ENCODE assay signal across 8 mouse cellular contexts in the genomic region with DNA sequence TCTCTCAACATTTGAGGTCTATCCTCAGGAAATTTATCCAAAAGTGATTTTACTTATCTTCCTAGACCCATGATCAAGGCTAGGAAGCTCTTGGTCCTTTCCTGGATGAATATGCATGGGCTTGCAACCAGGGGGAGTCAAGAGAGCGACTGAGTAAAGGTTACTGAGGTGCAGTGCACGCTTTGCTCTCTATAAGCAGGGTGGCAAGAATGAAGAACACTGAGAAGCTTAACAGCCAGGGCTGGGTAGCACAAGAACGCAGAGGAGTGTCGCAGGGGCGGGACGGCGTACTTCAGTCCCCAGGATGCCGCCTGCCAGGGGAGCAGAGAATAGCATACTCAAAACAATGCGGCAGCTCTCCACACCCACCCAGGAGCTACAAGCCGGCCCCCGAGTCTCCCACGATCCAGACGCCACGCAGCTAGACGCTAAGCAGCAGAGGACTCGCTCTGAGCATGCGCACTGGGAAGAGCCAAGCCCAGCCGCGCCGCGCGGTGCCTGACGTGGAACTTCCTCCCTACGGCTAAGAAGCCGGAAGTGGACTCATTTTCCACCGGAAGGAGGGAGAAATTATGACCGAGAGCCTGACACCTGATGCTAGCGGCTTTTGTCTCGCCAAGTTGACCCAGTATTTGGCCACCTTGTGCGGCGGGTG. TPM values are rescaled to one million over a fixed set of nuclear protein-coding genes. Genes with fewer than 3 reads are reported as not detected.
DNase-seq lines count a peak whose midpoint lies in the region; ATAC-seq and TF ChIP-seq lines count a peak whose summit lies in the region.

No protein-coding gene starts in this region.

- no peaks in the 10 kb centered on the region for H3K9me3 ChIP-seq in ES-E14 (ENCODE audit: control insufficient read depth, insufficient read depth, low read depth, low read length)
- no peaks in the 10 kb centered on the region for H3K9me3 ChIP-seq in forebrain, embryonic 16.5 days (ENCODE audit: control insufficient read depth, low read length)
- H3K9me3 ChIP-seq in lung, embryonic 15.5 days: no peaks in the 10 kb centered on the region

- peak overlapping the region; percentile 84 to 85 for H3K4me3 ChIP-seq in ES-E14 (ENCODE audit: insufficient read depth in 1 of 2, low read depth in 1 of 2, low read length in 2 of 2, poor library complexity in 1 of 2, severe bottlenecking in 1 of 2)
- H3K4me3 ChIP-seq in forebrain, embryonic 16.5 days (replicated peaks; ENCODE audit: low read length): peak overlapping the region; percentile 77
- H3K4me3 ChIP-seq in lung, embryonic 15.5 days: peak overlapping the region; percentile 67

- DNase-seq in ES-E14 (ENCODE audit: low read depth, low spot score): peak; percentile 92
- DNase-seq in cerebellum, adult 11-12 months: peak; percentile 90
- peak; percentile 91 for DNase-seq in heart, postnatal 4 days
- peak; percentile 89 to 91 for DNase-seq in layer of hippocampus, adult 8-10 months (ENCODE audit: low spot score in 2 of 2)
- peak; percentile 83 for DNase-seq in ovary, adult 18-20 months (ENCODE audit: low spot score)
- peak; percentile 97 for DNase-seq in thymus, postnatal 0 days (ENCODE audit: low spot score)

- H3K27me3 ChIP-seq in forebrain, embryonic 16.5 days (replicated peaks; ENCODE audit: control insufficient read depth, insufficient read depth, low read length): 0 out of 2 replicates have a peak, but pooled peaks cover 6% of the 10 kb centered on the region
- H3K27me3 ChIP-seq in lung, embryonic 15.5 days: no peaks in the 10 kb centered on the region

- peaks cover 0 to 2% of the 10 kb centered on the region in 2 experiments; a peak in 1 of 4 replicates for H3K4me1 ChIP-seq in ES-E14 (ENCODE audit: control insufficient read depth in 2 of 2, insufficient read depth in 2 of 2, low read length in 2 of 2, poor library complexity in 1 of 2)
- H3K4me1 ChIP-seq in forebrain, embryonic 16.5 days (replicated peaks; ENCODE audit: control insufficient read depth, insufficient read depth, low read length): peaks cover 17% of the 10 kb centered on the region
- peaks cover 23% of the 10 kb centered on the region for H3K4me1 ChIP-seq in lung, embryonic 15.5 days

- under 1% methylated on average over 31 of the region's 31 CpGs for WGBS in forebrain, embryonic 16.5 days
- WGBS in lung, embryonic 15.5 days: 1% methylated on average over 31 of the region's 31 CpGs

- H3K9ac ChIP-seq in ES-E14 (ENCODE audit: insufficient read depth, low read depth, low read length, poor library complexity, severe bottlenecking): peak overlapping the region; percentile 86
- H3K9ac ChIP-seq in forebrain, embryonic 16.5 days (replicated peaks; ENCODE audit: low read depth, low read length): peak overlapping the region; percentile 74
- peak overlapping the region; percentile 67 for H3K9ac ChIP-seq in lung, embryonic 15.5 days

- peak overlapping the region; percentile 97 for H3K4me2 ChIP-seq in forebrain, embryonic 16.5 days (ENCODE audit: low read length)
- H3K4me2 ChIP-seq in lung, embryonic 15.5 days: peak overlapping the region; percentile 69

- peak; percentile 99 for ATAC-seq in forebrain, embryonic 16.5 days
- ATAC-seq in lung, embryonic 15.5 days (ENCODE audit: borderline replicate concordance, extremely low read depth, low FRiP score, low TSS enrichment): peak; percentile 97

- H3K36me3 ChIP-seq in ES-E14 (ENCODE audit: control insufficient read depth, insufficient read depth, low read length, poor library complexity, severe bottlenecking): no peaks in the 10 kb centered on the region; the same call in 1 of the 2 replicates
- peaks cover 2% of the 10 kb centered on the region; the same call in 1 of the 2 replicates for H3K36me3 ChIP-seq in forebrain, embryonic 16.5 days (ENCODE audit: control insufficient read depth, insufficient read depth)
- H3K36me3 ChIP-seq in lung, embryonic 15.5 days: 0 out of 2 replicates have a peak, but pooled peaks cover 14% of the 10 kb centered on the region

- in situ Hi-C loops in ES-E14 (cut with MboI; ENCODE audit: low sequenced_read_pairs in 2 of 2, unreplicated experiment in 2 of 2): no loop called here

- peak overlapping the region; percentile 62 for H3K27ac ChIP-seq in ES-E14 (ENCODE audit: insufficient read depth, low read depth, low read length, poor library complexity, severe bottlenecking)
- H3K27ac ChIP-seq in forebrain, embryonic 16.5 days (ENCODE audit: low read length): peak overlapping the region; percentile 92
- peak overlapping the region; percentile 91 for H3K27ac ChIP-seq in lung, embryonic 15.5 days

TF ChIP-seq in ES-E14, 5 proteins besides CTCF, POLR2A, EP300 and RAD21:
- TF ChIP-seq CHD2 (IDR thresholded peaks at IDR 0.05; ENCODE audit: low read depth, low read length) (no peak), ZC3H11A (IDR thresholded peaks at IDR 0.05; ENCODE audit: borderline replicate concordance, low read depth, low read length) (no peak), MAFK (IDR thresholded peaks at IDR 0.05; ENCODE audit: insufficient read depth, low read depth, low read length) (no peak), ZNF384 (IDR thresholded peaks at IDR 0.05; ENCODE audit: low read depth, low read length) (no peak), HCFC1 (IDR thresholded peaks at IDR 0.05; ENCODE audit: borderline replicate concordance, insufficient read depth, low read length) (no peak; the same call in 1 of the 2 replicates)

RNA-seq across cellular contexts. Expression of a gene that starts 25.1 kb away (rescaled TPM):
- 0.62 TPM in 1 of 2 replicates, not detected in the other for total RNA-seq in ES-E14 (2012; rRNA removed)
- polyA plus RNA-seq in forebrain, embryonic 16.5 days (2015; fragmentation: Nextera tagmentation; extraction: Ambion mirVana): not detected in 2 replicates
- total RNA-seq in heart, postnatal 4 days (2021): not detected
- total RNA-seq in layer of hippocampus, adult 8-10 months (2022): not detected
- polyA plus RNA-seq in lung, embryonic 15.5 days (2015; fragmentation: Nextera tagmentation; extraction: Ambion mirVana): not detected in 2 replicates
- not detected in 2 replicates for polyA plus RNA-seq in thymus, postnatal 0 days (2015; fragmentation: Nextera tagmentation; extraction: Ambion mirVana)

RNA-seq across cellular contexts. Expression of a gene that starts 29.4 kb away (rescaled TPM):
- total RNA-seq in ES-E14 (2012; rRNA removed): 3.8 and 5.3 TPM in 2 replicates
- polyA plus RNA-seq in forebrain, embryonic 16.5 days (2015; fragmentation: Nextera tagmentation; extraction: Ambion mirVana): 133 and 142 TPM in 2 replicates
- under 1 TPM; 0.14 TPM for total RNA-seq in heart, postnatal 4 days (2021)
- 100 to 1,000 TPM; 161 to 182 (median 173) TPM for total RNA-seq in layer of hippocampus, adult 8-10 months (2022)
- 0.55 and 0.98 TPM in 2 replicates for polyA plus RNA-seq in lung, embryonic 15.5 days (2015; fragmentation: Nextera tagmentation; extraction: Ambion mirVana)
- 0.35 and 0.57 TPM in 2 replicates for polyA plus RNA-seq in thymus, postnatal 0 days (2015; fragmentation: Nextera tagmentation; extraction: Ambion mirVana)

RNA-seq across cellular contexts. Expression of a gene that starts 43.6 kb away (rescaled TPM):
- 0.05 and 0.09 TPM in 2 replicates for total RNA-seq in ES-E14 (2012; rRNA removed)
- polyA plus RNA-seq in forebrain, embryonic 16.5 days (2015; fragmentation: Nextera tagmentation; extraction: Ambion mirVana): 0.25 and 0.46 TPM in 2 replicates
- 100 to 1,000 TPM; 199 to 200 TPM for total RNA-seq in heart, postnatal 4 days (2021)
- under 1 TPM; 0.27 to 0.33 (median 0.30) TPM for total RNA-seq in layer of hippocampus, adult 8-10 months (2022)
- polyA plus RNA-seq in lung, embryonic 15.5 days (2015; fragmentation: Nextera tagmentation; extraction: Ambion mirVana): 1.6 and 1.8 TPM in 2 replicates
- 0.73 and 0.87 TPM in 2 replicates for polyA plus RNA-seq in thymus, postnatal 0 days (2015; fragmentation: Nextera tagmentation; extraction: Ambion mirVana)

RNA-seq across cellular contexts. Expression of a gene that starts 47.9 kb away (rescaled TPM):
- total RNA-seq in ES-E14 (2012; rRNA removed): 10.3 and 10.7 TPM in 2 replicates
- 3.6 and 6.0 TPM in 2 replicates for polyA plus RNA-seq in forebrain, embryonic 16.5 days (2015; fragmentation: Nextera tagmentation; extraction: Ambion mirVana)
- total RNA-seq in heart, postnatal 4 days (2021): 1 to 10 TPM; 8.3 to 8.4 TPM
- total RNA-seq in layer of hippocampus, adult 8-10 months (2022): 10 to 100 TPM; 20.6 to 23.8 (median 21.0) TPM
- polyA plus RNA-seq in lung, embryonic 15.5 days (2015; fragmentation: Nextera tagmentation; extraction: Ambion mirVana): 4.9 and 5.6 TPM in 2 replicates
- polyA plus RNA-seq in thymus, postnatal 0 days (2015; fragmentation: Nextera tagmentation; extraction: Ambion mirVana): 7.2 and 8.3 TPM in 2 replicates

Comparison
In these comparisons a context has a peak if more than half of its experiments do, and no peak if none do; other contexts are left out.
1. Peak in every context shown above with its lines: DNase-seq, ATAC-seq, H3K4me3 ChIP-seq and H3K27ac ChIP-seq.
2. RNA of a gene that starts 29.4 kb away (total RNA-seq): 161 to 182 TPM in layer of hippocampus, adult 8-10 months; 3.8 to 5.3 TPM in ES-E14 and 0.14 TPM in heart, postnatal 4 days; every median in the first group is over 10 times any median in the second.
3. RNA of a gene that starts 43.6 kb away (total RNA-seq): 199 to 200 TPM in heart, postnatal 4 days; 0.27 to 0.33 TPM in layer of hippocampus, adult 8-10 months and 0.05 to 0.09 TPM in ES-E14; every median in the first group is over 100 times any median in the second.